Mouse (Mus musculus) layer of hippocampus, postnatal 25 days (tissue): Measurements from ENCODE around the gene Olfr266. TPM values are rescaled to one million over a fixed set of nuclear protein-coding genes. Genes with fewer than 3 reads are reported as not detected.

Source experiments
- DNase-seq, 2 experiments: peaks; one replicate each; pipeline ENCODE4 v3.0.0; 2022; ENCODE audit warnings: mixed read lengths in 2 of 2, low spot score in 1 of 2; ENCODE audit errors: extremely low spot score in 1 of 2
- total RNA-seq, 2 experiments: library from RNA; stranded (reverse); gene quantifications; 2 replicates each; pipeline ENCODE4 v1.2.3; 2021

The Olfr266 gene
- total RNA-seq: not detected

GRCm38 (mm10) chr3:106826187-106826586 lies at the start of gene Olfr266:
Gene Olfr266 (minus strand): TSS chr3:106826287.
- DNase-seq: no peak

GRCm38 (mm10) chr3:106875626-106876025 lies 49.5 kb upstream of the Olfr266 start:
- DNase-seq: no peak

DNA sequence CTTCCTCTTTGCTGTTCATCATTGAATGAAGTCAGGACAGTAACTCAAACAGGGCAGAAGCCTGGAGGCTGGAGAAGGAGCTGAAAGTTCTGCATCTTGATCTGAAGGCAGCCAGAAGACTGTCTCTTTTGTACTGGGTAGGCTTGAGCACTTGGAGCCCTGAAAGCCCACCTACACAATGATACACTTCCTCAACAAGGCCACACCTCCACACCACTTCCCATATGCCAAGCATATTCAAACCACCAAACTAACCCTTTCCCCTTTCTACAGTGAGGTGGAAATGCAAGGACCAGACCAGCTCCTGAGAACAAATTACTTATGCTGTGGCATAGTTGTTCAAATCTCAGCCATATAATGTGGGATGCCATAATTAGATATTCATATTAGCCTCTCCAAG lies 46.8 kb upstream of the Olfr266 start:
- no peak for DNase-seq

- no peak for DNase-seq
These were observed 6.0 kb upstream of the Olfr266 start for GRCm38 (mm10) chr3:106832107-106832506.

DNA sequence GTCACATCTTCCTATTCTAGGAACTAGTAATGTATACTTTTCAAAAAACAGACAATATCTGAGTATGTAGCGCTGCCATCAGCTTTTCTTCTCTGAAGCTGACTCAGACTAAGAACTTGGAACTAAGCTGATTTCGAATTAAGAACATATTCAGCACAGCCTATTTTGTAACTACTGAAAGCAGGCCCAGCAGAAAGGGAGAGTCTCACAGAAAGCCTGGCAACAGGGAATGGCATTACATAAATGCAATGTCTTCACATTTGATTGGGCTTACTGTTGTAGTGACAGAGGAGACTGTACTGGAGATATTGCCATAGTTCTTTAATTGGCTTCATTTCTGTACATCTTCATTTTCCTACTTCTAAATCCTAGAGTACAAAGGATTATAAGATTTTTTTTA lies 8.4 kb downstream of the Olfr266 start:
- no peak for DNase-seq

GRCm38 (mm10) chr3:106808972-106809695 lies 17.0 kb downstream of the Olfr266 start:
- no peak for DNase-seq

DNA sequence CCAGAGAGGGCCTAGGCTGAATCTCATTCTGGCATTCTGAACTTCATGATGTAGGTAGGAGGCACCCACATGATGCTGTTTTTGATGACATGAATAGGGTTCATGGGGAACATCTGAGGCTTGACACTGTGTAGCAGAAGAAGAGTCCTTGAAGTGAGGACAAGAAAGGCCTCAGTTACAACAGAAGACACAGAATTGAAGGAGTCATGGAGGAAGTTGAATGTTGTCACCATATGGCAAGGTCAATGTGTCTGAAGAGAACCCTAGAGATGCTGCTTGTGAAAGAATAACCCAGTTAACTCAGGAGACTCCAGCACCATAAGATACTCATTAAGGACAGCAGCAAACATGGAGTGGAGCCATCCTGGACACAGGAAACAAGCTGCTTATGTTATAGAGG lies 28.0 kb downstream of the Olfr266 start:
- no peak for DNase-seq

GRCm38 (mm10) chr3:106789930-106790329 lies 36.2 kb downstream of the Olfr266 start, which contains the start of gene Cd53:
Gene Cd53 (minus strand): TSS chr3:106790149.
- DNase-seq: no peak

DNA sequence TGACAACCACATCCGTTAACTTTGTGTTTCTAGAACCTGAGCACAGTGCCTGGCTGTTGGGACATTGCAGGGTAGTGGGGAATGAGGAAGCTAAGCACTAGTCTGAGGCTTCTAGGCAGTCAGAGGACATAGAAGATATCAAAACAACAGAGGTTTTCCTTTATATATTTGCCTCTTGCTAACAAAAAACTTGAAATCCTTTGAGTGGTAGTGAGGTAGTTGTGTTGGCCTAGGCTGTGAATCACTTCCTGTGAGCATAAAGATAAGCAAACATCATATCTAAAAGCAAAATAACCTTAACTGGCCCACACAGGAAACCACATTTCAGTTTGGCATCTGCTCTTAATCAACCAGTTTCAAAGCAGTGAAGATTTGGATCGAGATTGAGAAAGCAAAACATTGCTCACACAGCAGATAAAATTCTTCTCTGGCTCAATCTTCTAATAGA lies 37.6 kb downstream of the Olfr266 start:
- DNase-seq: no peak

DNA sequence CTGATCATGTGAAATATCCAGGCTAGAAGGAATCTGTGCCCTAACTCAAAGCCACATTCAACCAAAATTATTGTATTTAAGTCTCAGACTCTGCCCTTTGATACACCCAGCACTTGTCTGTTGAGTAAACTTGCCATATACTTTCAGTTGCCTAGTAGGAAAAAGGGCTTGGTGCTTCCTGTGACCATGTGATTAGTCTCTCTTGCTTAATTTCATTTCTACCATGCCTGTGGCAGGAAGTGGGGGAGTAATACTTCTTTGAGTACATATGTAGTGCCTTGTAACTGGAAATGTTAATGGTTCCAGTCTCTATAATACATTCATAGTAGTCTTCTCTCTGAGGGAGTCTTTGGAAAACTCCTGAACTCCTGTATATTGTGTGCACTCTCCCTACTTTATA lies 38.1 kb downstream of the Olfr266 start:
- DNase-seq: no peak

DNA sequence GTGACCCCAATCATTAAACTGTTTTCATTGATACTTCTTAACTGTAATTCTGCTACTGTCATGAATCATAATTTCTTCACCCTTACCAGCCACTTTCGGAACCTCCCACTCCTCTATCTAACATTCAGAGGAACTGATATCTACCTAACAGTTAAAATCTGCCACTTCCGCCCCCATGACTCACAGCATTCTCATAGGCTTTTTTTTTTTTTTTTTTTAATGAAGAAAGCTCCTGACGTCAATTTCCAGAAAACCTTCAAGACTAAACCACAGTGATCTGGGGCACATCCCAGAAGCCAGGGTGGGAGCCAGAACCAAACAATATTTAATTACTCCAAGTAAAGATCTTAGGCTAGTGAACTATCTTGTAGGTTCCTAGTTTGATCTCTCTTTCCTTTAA lies 41.0 kb downstream of the Olfr266 start:
- DNase-seq: no peak

DNA sequence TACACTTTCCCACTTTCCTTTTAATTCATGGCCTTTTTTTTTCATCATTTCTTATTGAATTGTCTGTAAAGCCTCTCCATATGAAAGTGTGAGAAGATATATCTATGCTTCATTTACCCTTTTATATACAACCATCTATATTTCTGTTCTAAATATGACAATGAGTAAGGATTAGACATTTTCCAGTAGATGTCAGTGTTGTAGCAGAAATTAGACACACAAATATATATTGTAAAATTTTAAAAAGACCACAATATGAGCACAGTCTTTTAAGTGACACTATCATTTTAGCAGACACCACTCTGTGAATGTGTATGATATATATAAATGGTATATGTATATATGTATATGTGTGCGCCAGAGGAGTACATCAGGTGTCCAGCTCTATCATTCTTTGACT lies 54.3 kb downstream of the Olfr266 start:
- DNase-seq: no peak

Other genes with a start within 250 kb of the Olfr266 start
- gene Lrif1, start 141.3 kb downstream of the Olfr266 start, total RNA-seq: 10 to 100 TPM; 18.0 to 19.8 TPM
- gene Cd53, start 36.1 kb downstream of the Olfr266 start, total RNA-seq: 10 to 100 TPM in 1 of 2 experiments, 1 to 10 TPM in 1; 9.7 to 10.5 TPM
- gene Kcna3, start 209.9 kb upstream of the Olfr266 start, total RNA-seq: 10 to 100 TPM; 20.3 to 22.1 TPM